Mouse (Mus musculus) kidney, adult 2 months (tissue): ENCODE data around the gene Dck. TPM values are rescaled to one million over a fixed set of nuclear protein-coding genes. Genes with fewer than 3 reads are reported as not detected.
"Not testable (repeated sequence)": the region's sequence is repeated elsewhere in the genome, so short reads cannot be mapped to it uniquely, and the experiment has no call there.

Source experiments
- DNase-seq: peaks from one replicate; pipeline ENCODE4 v3.0.0; 2021
- H3K27ac ChIP-seq: fragments of 200-500 bp; 2 replicates; pipeline ENCODE4 v1.5.1; 2012; ENCODE audit warnings: low read depth, low read length, control low read depth, inconsistent platforms; ENCODE audit not compliant: insufficient read depth
- H3K27me3 ChIP-seq: fragments of 200-500 bp; replicated peaks from 2 replicates; pipeline ENCODE4 v1.6.1; 2012; ENCODE audit warnings: mild to moderate bottlenecking, moderate library complexity, low read length, inconsistent platforms; ENCODE audit not compliant: control insufficient read depth, insufficient read depth
- H3K36me3 ChIP-seq: fragments of 200-500 bp; 2 replicates; pipeline ENCODE4 v1.6.1; 2012; ENCODE audit warnings: mild to moderate bottlenecking, moderate library complexity, low read length, inconsistent platforms; ENCODE audit not compliant: control insufficient read depth, insufficient read depth
- H3K4me1 ChIP-seq: fragments of 200-500 bp; 2 replicates; pipeline ENCODE4 v1.6.1; 2011; ENCODE audit warnings: low read length; ENCODE audit not compliant: control insufficient read depth, insufficient read depth
- H3K4me3 ChIP-seq: fragments of 200-500 bp; 2 replicates; pipeline ENCODE4 v1.5.1; 2011; ENCODE audit warnings: mild to moderate bottlenecking, low read depth, low read length, control low read depth; ENCODE audit not compliant: insufficient read depth
- CTCF ChIP-seq: fragments of 200-500 bp; conservative IDR thresholded peaks from 2 replicates; pipeline ENCODE4 v1.5.1; 2011; ENCODE audit warnings: low read depth, mild to moderate bottlenecking, control low read depth, low read length, moderate library complexity, mixed read lengths; ENCODE audit not compliant: insufficient read depth, insufficient read length
- POLR2A ChIP-seq: fragments of 200-500 bp; IDR thresholded peaks from one replicate; pipeline ENCODE4 v1.6.1; 2011; ENCODE audit warnings: low read depth, low read length, control low read depth
- WGBS: fragments of 180-500 bp; shearing (Covaris S2); methylation state at CpG from one replicate; pipeline ENCODE4 v1.1.7; 2018; 5-methylcytosine and 5-hydroxymethylcytosine counted together
- polyA plus RNA-seq: library from polyadenylated mRNA; depleted of rRNA; stranded (reverse); fragments of >200 nt; gene quantifications from 2 replicates; pipeline ENCODE4 v1.2.3, GENCODE M21; 2012

Gene Dck
- polyA plus RNA-seq, 1 experiment = 2.0 TPM

GRCm38 (mm10) chr5:88724030-88724429 lies 40.8 kb upstream of the Dck start:
- H3K27ac ChIP-seq = no peak overlapping the region
- H3K4me1 ChIP-seq = peaks cover 18% of the 10 kb centered on the region; the same call in 1 of the 2 replicates
- TF ChIP-seq CTCF (no peak), POLR2A (no peak)
- no peak overlapping the region for H3K4me3 ChIP-seq
- H3K36me3 ChIP-seq = no peaks in the 10 kb centered on the region
- no peak for DNase-seq
- WGBS = 53% methylated on average over 3 of the region's 3 CpGs
- H3K27me3 ChIP-seq = no peaks in the 10 kb centered on the region

DNA sequence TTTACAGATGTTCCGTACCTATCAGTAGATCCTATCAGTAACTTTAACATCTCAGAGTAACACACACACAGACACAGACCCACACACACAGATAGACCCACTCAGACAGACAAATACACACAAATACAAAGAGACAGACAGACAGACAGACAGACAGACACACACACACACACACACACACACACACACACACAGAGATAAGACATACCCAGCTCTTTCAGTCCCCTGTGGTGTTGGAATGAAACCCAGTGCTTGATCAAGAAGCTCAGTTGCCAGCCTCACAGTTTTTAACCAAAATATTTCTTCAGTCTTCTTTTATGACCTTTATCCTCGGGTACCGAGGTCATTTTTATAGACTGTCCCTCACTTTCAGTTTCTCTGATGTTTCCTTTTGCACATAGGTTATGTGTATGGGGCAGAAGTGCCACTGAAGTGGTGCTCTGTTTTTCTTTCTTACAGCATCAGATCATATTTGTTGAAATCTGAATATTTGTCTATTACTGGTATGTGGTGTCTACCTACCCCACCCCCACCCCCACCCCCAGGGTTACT lies 37.1 kb upstream of the Dck start:
- Histone ChIP-seq H3K4me3 (no peak overlapping the region), H3K36me3 (no peaks in the 10 kb centered on the region), H3K4me1 (peaks cover 6% of the 10 kb centered on the region; the same call in 1 of the 2 replicates), H3K27me3 (no peaks in the 10 kb centered on the region), H3K27ac (peak overlapping the region; percentile 68)
- DNase-seq = peak; percentile 50
- 37% methylated on average over 3 of the region's 3 CpGs for WGBS
- TF ChIP-seq POLR2A (no peak), CTCF (no peak)

- Histone ChIP-seq H3K36me3 (no peaks in the 10 kb centered on the region), H3K4me3 (no peak overlapping the region), H3K27ac (no peak overlapping the region), H3K4me1 (no peaks in the 10 kb centered on the region; the same call in 1 of the 2 replicates), H3K27me3 (no peaks in the 10 kb centered on the region)
- peak; percentile 29 for DNase-seq
- WGBS = 79% methylated on average over 2 of the region's 2 CpGs
- TF ChIP-seq POLR2A (no peak), CTCF (peak; percentile 40)
Measured at GRCm38 (mm10) chr5:88734786-88735185, 30.0 kb upstream of the Dck start.

GRCm38 (mm10) chr5:88741065-88741464 lies 23.7 kb upstream of the Dck start:
- 100% methylated on average over 1 of the region's 1 CpGs for WGBS
- not testable (repeated sequence) for H3K36me3 ChIP-seq, DNase-seq, H3K27ac ChIP-seq, H3K4me1 ChIP-seq, H3K27me3 ChIP-seq, H3K4me3 ChIP-seq

GRCm38 (mm10) chr5:88747774-88748173 lies 17.0 kb upstream of the Dck start:
- H3K36me3 ChIP-seq = no peaks in the 10 kb centered on the region
- no peak for DNase-seq
- TF ChIP-seq POLR2A (no peak), CTCF (no peak)
- no peak overlapping the region for H3K27ac ChIP-seq
- H3K4me1 ChIP-seq = no peaks in the 10 kb centered on the region
- no peaks in the 10 kb centered on the region for H3K27me3 ChIP-seq
- no peak overlapping the region for H3K4me3 ChIP-seq
- WGBS = 73% methylated on average over 1 of the region's 1 CpGs

DNA sequence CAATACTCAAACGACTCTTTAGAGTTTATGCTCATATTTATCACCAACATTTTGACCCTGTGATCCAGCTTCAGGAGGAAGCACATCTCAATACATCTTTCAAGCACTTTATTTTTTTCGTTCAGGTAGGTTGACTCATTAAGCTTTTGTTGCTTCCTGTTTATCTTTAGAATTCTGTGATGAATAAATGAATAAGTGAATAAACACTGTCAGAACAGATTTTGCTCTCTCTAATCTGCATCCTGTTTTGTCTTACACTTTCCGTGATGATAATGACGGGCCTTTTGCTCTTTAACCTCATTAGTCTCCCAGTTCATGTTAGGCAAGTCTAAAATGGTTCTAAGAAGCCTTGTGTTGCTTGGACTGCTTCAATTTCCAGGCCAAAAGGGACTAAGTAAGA lies 11.6 kb upstream of the Dck start:
- no peak for TF ChIP-seq POLR2A
- TF ChIP-seq CTCF = no peak
- WGBS = 68% methylated on average over 4 of the region's 4 CpGs

DNA sequence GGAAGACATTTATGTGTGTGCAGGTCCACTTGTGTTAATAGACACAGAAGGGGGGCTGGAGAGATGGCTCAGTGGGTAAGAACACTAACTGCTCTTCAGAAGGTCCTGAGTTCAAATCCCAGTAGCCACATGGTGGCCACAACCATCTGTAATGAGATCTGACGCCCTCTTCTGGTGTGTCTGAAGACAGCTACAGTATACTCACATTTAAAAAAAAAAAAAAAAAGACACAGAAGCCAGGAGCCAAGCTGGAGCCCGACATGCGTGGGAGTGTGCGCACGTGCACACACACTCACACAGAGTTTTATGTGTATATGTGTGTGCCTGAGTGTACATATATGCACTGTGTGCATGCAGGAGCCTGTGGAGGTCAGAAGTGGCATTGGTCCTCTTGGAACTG lies 2.2 kb upstream of the Dck start:
- no peaks in the 10 kb centered on the region for H3K27me3 ChIP-seq
- peaks cover 4% of the 10 kb centered on the region; the same call in 1 of the 2 replicates for H3K4me1 ChIP-seq
- no peaks in the 10 kb centered on the region for H3K36me3 ChIP-seq
- 90% methylated on average over 5 of the region's 5 CpGs for WGBS
- no peak overlapping the region for H3K27ac ChIP-seq
- TF ChIP-seq POLR2A = no peak
- TF ChIP-seq CTCF = no peak
- no peak for DNase-seq
- H3K4me3 ChIP-seq = no peak overlapping the region

More for the DNA sequence above, 11.6 kb upstream of the Dck start:
- no peaks in the 10 kb centered on the region for H3K4me1 ChIP-seq
- H3K36me3 ChIP-seq = no peaks in the 10 kb centered on the region
- no peaks in the 10 kb centered on the region for H3K27me3 ChIP-seq
- no peak overlapping the region for H3K4me3 ChIP-seq
- no peak overlapping the region for H3K27ac ChIP-seq
- DNase-seq = no peak
